In the genomic region with DNA sequence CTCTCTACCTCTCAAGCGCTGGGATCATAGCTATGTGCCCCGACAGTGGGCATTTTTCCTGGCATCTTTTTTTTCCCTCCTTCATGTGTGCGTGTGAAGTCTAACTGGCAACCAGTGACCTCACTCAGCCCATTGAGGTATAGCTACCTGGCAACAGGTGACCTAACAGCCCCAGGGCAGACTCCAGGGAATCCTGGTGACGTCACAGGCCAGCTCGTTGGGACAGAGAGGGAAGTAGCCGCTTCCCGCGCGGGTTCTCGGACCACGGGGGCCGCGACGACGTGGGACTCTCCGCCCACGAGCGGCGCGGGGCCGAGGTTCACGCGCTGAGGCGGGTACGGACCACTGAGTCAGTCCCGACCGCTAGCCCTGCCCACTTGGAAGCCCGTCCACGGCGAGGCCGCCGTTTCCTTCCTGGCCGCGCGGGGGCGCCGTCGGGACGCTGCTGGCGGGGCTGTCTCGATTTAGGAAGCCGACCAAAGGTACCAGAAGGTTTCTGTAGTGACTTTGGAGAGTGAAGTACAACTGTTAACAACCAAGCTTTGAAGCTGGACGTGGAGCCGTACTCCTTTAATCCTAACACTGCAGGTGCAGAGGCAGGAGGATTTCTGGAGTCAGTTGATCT, we compare ENCODE assay signal across 8 mouse cellular contexts. TPM values are rescaled to one million over a fixed set of nuclear protein-coding genes. Genes with fewer than 3 reads are reported as not detected.
DNase-seq lines count a peak whose midpoint lies in the region; ATAC-seq and TF ChIP-seq lines count a peak whose summit lies in the region.

Slc6a21 (plus strand) TSS at position 378 of the 625 bp plus-strand sequence.

- WGBS in forebrain, embryonic 10.5 days = 7% methylated on average over 44 of the region's 44 CpGs
- WGBS in heart, embryonic 15.5 days = 7% methylated on average over 44 of the region's 44 CpGs
- 4% methylated on average over 44 of the region's 44 CpGs for WGBS in liver, embryonic 16.5 days (ENCODE audit: insufficient replicate concordance)
- 7% methylated on average over 44 of the region's 44 CpGs for WGBS in neural tube, embryonic 12.5 days

- H3K4me1 ChIP-seq in forebrain, embryonic 10.5 days = peaks cover 17% of the 10 kb centered on the region
- peaks cover 7% of the 10 kb centered on the region for H3K4me1 ChIP-seq in heart, embryonic 15.5 days (replicated peaks)
- no peaks in the 10 kb centered on the region; the same call in 1 of the 2 replicates for H3K4me1 ChIP-seq in liver, embryonic 16.5 days (ENCODE audit: control insufficient read depth, low read depth, low read length)
- peaks cover 3% of the 10 kb centered on the region for H3K4me1 ChIP-seq in neural tube, embryonic 12.5 days
- no peaks in the 10 kb centered on the region; the same call in 1 of the 2 replicates for H3K4me1 ChIP-seq in testis, adult 2 months (ENCODE audit: control insufficient read depth, insufficient read depth, low read length)

- peak within 1 kb of the TSS; percentile 37 for H3K9ac ChIP-seq in heart, embryonic 15.5 days
- H3K9ac ChIP-seq in liver, embryonic 16.5 days (ENCODE audit: low read depth, low read length) = peak within 1 kb of the TSS; percentile 18; the same call in 1 of the 2 replicates
- H3K9ac ChIP-seq in neural tube, embryonic 12.5 days = peak within 1 kb of the TSS; percentile 49; the same call in 1 of the 2 replicates

- TF ChIP-seq CTCF in testis, adult 2 months (IDR thresholded peaks at IDR 0.05; ENCODE audit: control insufficient read depth, insufficient read depth, insufficient replicate concordance, low read depth, low read length) = peak; percentile 85

- ATAC-seq in CD4-positive, CD25-positive, alpha-beta regulatory T cell, adult 4 months = peak; percentile 64
- no peak for ATAC-seq in heart, embryonic 15.5 days (replicated peaks; ENCODE audit: insufficient number of reproducible peaks, insufficient read depth, low FRiP score, low read depth)
- ATAC-seq in liver, embryonic 16.5 days (ENCODE audit: low read depth) = peak; percentile 41
- ATAC-seq in neural tube, embryonic 12.5 days (ENCODE audit: low FRiP score, low read depth) = no peak

- peak; percentile 73 for TF ChIP-seq POLR2A in testis, adult 2 months (IDR thresholded peaks at IDR 0.05; ENCODE audit: control insufficient read depth, low read depth, low read length)

- H3K9me3 ChIP-seq in forebrain, embryonic 10.5 days = no peaks in the 10 kb centered on the region
- no peaks in the 10 kb centered on the region for H3K9me3 ChIP-seq in heart, embryonic 15.5 days (replicated peaks)
- H3K9me3 ChIP-seq in liver, embryonic 16.5 days (replicated peaks; ENCODE audit: control insufficient read depth, low read length) = no peaks in the 10 kb centered on the region
- H3K9me3 ChIP-seq in neural tube, embryonic 12.5 days = no peaks in the 10 kb centered on the region

- peaks cover 29% of the 10 kb centered on the region; the same call in 1 of the 2 replicates for H3K27me3 ChIP-seq in forebrain, embryonic 10.5 days (ENCODE audit: poor library complexity, severe bottlenecking)
- peaks cover 12% of the 10 kb centered on the region for H3K27me3 ChIP-seq in heart, embryonic 15.5 days
- H3K27me3 ChIP-seq in liver, embryonic 16.5 days (ENCODE audit: control insufficient read depth, insufficient read depth, low read depth, low read length) = no peaks in the 10 kb centered on the region
- no peaks in the 10 kb centered on the region; the same call in 1 of the 2 replicates for H3K27me3 ChIP-seq in neural tube, embryonic 12.5 days (replicated peaks)
- H3K27me3 ChIP-seq in testis, adult 2 months (ENCODE audit: control insufficient read depth, insufficient read depth, low read length) = no peaks in the 10 kb centered on the region

- peak within 1 kb of the TSS; percentile 53; the same call in 1 of the 2 replicates for H3K27ac ChIP-seq in forebrain, embryonic 10.5 days
- no peak within 1 kb of the TSS for H3K27ac ChIP-seq in heart, embryonic 15.5 days
- H3K27ac ChIP-seq in liver, embryonic 16.5 days (ENCODE audit: low read length) = no peak within 1 kb of the TSS
- no peak within 1 kb of the TSS for H3K27ac ChIP-seq in neural tube, embryonic 12.5 days
- H3K27ac ChIP-seq in testis, adult 2 months (ENCODE audit: control insufficient read depth, insufficient read depth, low read depth, low read length) = peak within 1 kb of the TSS; percentile 95

- H3K4me2 ChIP-seq in heart, embryonic 15.5 days = peak within 1 kb of the TSS; percentile 77
- H3K4me2 ChIP-seq in liver, embryonic 16.5 days (ENCODE audit: low read depth, low read length) = peak within 1 kb of the TSS; percentile 66
- peak within 1 kb of the TSS; percentile 67 for H3K4me2 ChIP-seq in neural tube, embryonic 12.5 days (replicated peaks)

- peak within 1 kb of the TSS; percentile 56 for H3K4me3 ChIP-seq in forebrain, embryonic 10.5 days
- H3K4me3 ChIP-seq in heart, embryonic 15.5 days = peak within 1 kb of the TSS; percentile 49
- H3K4me3 ChIP-seq in liver, embryonic 16.5 days (ENCODE audit: low read depth, low read length) = peak within 1 kb of the TSS; percentile 55
- H3K4me3 ChIP-seq in neural tube, embryonic 12.5 days = peak within 1 kb of the TSS; percentile 34
- H3K4me3 ChIP-seq in testis, adult 2 months (ENCODE audit: control insufficient read depth, low read depth, low read length) = peak within 1 kb of the TSS; percentile 98

- peak; percentile 58 for DNase-seq in brain, adult 2 months (ENCODE audit: low read depth, low spot score)
- peak; percentile 72 for DNase-seq in forebrain, embryonic 10.5 days (ENCODE audit: extremely low spot score, low spot score)
- peak; percentile 81 for DNase-seq in kidney, postnatal 14 days

- no peaks in the 10 kb centered on the region for H3K36me3 ChIP-seq in forebrain, embryonic 10.5 days (replicated peaks)
- H3K36me3 ChIP-seq in heart, embryonic 15.5 days = no peaks in the 10 kb centered on the region
- no peaks in the 10 kb centered on the region for H3K36me3 ChIP-seq in liver, embryonic 16.5 days (ENCODE audit: control insufficient read depth, insufficient read depth)
- no peaks in the 10 kb centered on the region for H3K36me3 ChIP-seq in neural tube, embryonic 12.5 days
- peaks cover 3% of the 10 kb centered on the region; the same call in 1 of the 2 replicates for H3K36me3 ChIP-seq in testis, adult 2 months (ENCODE audit: control insufficient read depth, insufficient read depth, low read length)

RNA-seq across cellular contexts. Expression of gene Slc6a21, which starts in this region (rescaled TPM):
- polyA plus RNA-seq in CD4-positive, CD25-positive, alpha-beta regulatory T cell, adult 4 months (2017; shearing (Covaris generic)) = not detected
- polyA plus RNA-seq in forebrain, embryonic 10.5 days (2016; fragmentation: Nextera tagmentation; extraction: Ambion mirVana) = not detected in 2 replicates
- not detected in 2 replicates for polyA plus RNA-seq in heart, embryonic 15.5 days (2015; fragmentation: Nextera tagmentation; extraction: Ambion mirVana)
- polyA plus RNA-seq in liver, embryonic 16.5 days (2015; fragmentation: Nextera tagmentation; extraction: Ambion mirVana) = not detected in 2 replicates
- polyA plus RNA-seq in neural tube, embryonic 12.5 days (2016; fragmentation: Nextera tagmentation; extraction: Ambion mirVana) = not detected in 2 replicates
- polyA plus RNA-seq in testis, adult 2 months (2012; rRNA removed) = 785 and 851 TPM in 2 replicates

Comparison
In these comparisons a context has a peak if more than half of its experiments do, and no peak if none do; other contexts are left out.
1. RNA of gene Slc6a21 (polyA plus RNA-seq): 785 to 851 TPM in testis, adult 2 months; not detected in CD4-positive, CD25-positive, alpha-beta regulatory T cell, adult 4 months, not detected in forebrain, embryonic 10.5 days, not detected in heart, embryonic 15.5 days, not detected in liver, embryonic 16.5 days and not detected in neural tube, embryonic 12.5 days; every median in the first group is over 100 times any median in the second.
2. Peak in ATAC-seq in CD4-positive, CD25-positive, alpha-beta regulatory T cell, adult 4 months; RNA of the gene not detected or under 1 TPM.
3. Peak in DNase-seq, H3K4me3 ChIP-seq and H3K27ac ChIP-seq in forebrain, embryonic 10.5 days; RNA of the gene not detected or under 1 TPM.
4. Peak in ATAC-seq, H3K4me3 ChIP-seq, H3K9ac ChIP-seq and H3K4me2 ChIP-seq in liver, embryonic 16.5 days; RNA of the gene not detected or under 1 TPM.
5. H3K4me3 ChIP-seq: peak in every context shown above with its lines; median percentile 98 in testis, adult 2 months; 56 in forebrain, embryonic 10.5 days; 55 in liver, embryonic 16.5 days; 49 in heart, embryonic 15.5 days; 34 in neural tube, embryonic 12.5 days.
6. Peak in every context shown above with its lines, with median percentiles within 50 percentile points of each other: DNase-seq, H3K4me2 ChIP-seq and H3K9ac ChIP-seq.